Mouse (Mus musculus) right cerebral cortex, adult 2 months (tissue): ENCODE data around the gene Klf7.

Experiments used
- DNase-seq, 2 experiments: peaks; one replicate each; pipeline ENCODE4 v3.0.0; 2021 to 2022; ENCODE audit warnings: low spot score in 2 of 2

Klf7 gene

GRCm38 (mm10) chr1:64032502-64033231 lies 89.4 kb downstream of the Klf7 start:
- no peak for DNase-seq

DNA sequence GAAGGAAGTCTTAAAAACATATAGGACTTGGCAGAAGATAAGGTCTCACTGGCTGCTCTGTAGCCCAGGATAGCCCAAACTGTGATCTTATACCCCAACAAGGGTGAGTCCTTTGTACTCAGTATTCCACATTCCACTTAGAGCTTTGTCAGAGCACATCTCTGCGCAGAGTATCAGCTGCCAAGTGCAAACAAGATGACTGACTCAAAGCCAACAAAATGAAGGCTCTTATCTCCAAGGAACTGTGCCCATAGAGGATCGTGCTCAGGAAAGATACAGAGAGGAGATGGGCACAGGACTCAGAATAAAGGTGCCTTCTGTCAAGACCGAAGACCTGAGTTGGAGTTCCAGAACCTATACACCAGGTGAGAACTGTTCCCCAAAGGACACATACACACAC lies 100.1 kb downstream of the Klf7 start:
- DNase-seq: no peak

GRCm38 (mm10) chr1:64020672-64021635 lies 101.1 kb downstream of the Klf7 start:
- DNase-seq: peak in 1 of 2 experiments; percentile 34

GRCm38 (mm10) chr1:64019127-64019635 lies 102.9 kb downstream of the Klf7 start:
- DNase-seq: no peak

- DNase-seq: no peak
Measured at GRCm38 (mm10) chr1:64018466-64019077, 103.5 kb downstream of the Klf7 start.

DNA sequence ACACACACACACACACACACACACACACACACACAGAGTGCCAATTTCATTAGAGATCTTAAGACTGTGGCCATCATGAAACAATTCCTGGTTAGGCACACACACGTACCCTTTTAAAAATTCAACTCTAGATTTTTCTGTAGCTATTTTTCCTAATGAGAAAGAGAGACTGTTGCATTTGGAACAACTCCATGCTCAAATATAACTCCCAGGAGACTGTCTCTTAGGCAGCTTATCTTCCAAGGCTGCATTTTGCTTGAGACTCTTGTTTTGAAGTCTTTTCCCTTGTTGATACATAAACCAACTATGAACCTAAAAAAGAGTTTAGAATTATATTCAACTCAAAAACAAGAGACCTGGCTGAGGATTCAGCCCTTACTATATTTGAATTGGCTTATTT lies 108.0 kb downstream of the Klf7 start:
- no peak for DNase-seq

DNA sequence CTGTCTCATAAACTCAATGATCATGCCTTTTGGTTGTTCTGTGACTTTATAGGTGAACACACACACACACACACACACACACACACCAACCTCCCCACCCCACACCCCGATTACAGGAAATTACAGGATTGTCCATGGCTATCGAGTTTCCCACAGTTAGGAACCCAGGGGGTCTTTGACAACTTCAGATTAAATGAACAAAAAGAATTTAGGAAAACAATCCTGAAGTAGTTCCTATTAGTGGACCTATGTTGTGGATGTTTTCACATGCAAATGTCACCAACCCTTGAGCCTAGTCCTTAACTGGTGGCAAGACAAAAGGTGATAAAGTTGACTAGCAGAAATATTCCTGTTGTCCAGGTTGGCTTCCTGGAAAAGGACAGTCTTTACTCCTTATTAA lies 113.1 kb downstream of the Klf7 start:
- DNase-seq: no peak

GRCm38 (mm10) chr1:64008031-64008430 lies 114.1 kb downstream of the Klf7 start:
- no peak for DNase-seq

DNA sequence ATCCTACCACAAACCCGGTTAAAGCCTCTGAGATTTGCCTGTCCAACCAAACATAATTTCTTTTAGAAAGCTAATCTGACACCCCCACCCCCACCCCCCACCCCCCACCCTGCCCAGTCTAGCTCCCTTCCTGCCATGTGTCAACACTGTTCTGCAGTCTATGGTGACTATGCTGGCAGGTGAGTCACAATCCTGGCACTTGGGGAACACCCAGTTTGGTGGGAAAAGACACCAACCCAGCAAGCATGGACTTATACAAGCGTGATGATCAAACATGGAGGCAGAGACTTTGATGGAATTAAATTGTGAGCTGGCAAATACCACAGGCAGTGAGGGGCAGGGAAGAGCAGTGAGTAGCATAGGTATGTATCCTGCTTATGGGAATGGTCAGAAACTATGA lies 116.9 kb downstream of the Klf7 start:
- DNase-seq: no peak

- DNase-seq: no peak
Measured at GRCm38 (mm10) chr1:64003525-64004291, 118.4 kb downstream of the Klf7 start.

- no peak for DNase-seq
Measured at GRCm38 (mm10) chr1:64002036-64002435, 120.0 kb downstream of the Klf7 start.

DNA sequence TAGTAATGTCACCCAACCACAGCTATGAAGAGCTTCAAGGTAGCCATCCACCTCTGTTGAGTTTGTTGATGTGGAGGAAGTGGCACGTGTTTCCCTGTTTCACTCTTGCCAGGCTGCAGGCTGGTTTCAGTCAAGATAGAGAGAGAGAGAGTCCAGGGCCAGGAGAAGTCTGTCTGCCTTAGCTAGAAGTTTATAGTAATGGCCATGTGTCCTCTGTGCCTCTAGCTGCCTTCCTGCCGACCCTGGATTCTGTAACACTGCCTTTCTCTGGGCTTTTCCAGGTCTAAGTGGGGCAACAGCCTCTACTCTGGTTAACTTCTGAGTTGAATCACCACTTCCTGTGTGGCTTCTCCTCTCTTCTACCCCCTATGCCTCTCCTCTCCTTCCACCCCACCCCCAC lies 121.5 kb downstream of the Klf7 start:
- no peak for DNase-seq

DNA sequence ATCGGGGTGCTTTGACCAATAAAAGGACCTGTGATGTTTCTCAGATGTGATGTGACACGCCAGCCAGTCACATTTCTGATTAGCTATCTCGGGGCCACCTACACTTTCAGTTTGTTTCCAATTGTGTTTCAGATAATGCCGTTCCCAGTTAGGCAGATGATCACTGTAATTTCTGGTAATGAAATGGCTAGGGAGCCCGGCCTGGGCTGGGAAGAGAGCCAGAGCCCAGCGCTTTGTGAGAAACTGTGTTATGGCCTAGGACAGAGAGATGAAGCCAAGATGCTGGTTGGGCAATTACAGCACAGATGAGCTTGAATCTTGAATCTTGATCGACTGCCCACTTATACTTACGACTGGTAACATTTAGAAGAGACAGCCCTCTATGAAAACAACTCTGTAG lies 122.6 kb downstream of the Klf7 start:
- no peak for DNase-seq

- DNase-seq: no peak
Measured at GRCm38 (mm10) chr1:63998901-63999300, 123.2 kb downstream of the Klf7 start.

DNA sequence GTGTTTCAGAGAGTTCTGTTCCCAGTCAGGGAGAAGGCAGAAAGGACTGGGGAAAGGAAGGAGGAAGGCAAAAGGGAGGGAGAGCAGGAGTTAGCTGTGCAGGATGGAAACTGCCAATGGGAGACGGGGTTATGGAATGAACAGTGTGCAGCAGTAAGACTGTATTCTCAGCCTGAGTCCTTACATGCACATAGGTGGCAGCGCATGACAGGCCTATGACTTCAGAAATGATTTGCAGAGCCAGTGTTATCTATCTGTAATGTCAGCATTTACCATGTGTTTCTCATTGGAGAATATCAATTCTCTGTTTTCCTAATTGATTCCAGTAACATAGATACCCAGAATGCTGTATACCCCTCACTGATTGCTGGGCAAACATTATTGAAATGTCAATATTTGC lies 123.9 kb downstream of the Klf7 start:
- DNase-seq: no peak

DNA sequence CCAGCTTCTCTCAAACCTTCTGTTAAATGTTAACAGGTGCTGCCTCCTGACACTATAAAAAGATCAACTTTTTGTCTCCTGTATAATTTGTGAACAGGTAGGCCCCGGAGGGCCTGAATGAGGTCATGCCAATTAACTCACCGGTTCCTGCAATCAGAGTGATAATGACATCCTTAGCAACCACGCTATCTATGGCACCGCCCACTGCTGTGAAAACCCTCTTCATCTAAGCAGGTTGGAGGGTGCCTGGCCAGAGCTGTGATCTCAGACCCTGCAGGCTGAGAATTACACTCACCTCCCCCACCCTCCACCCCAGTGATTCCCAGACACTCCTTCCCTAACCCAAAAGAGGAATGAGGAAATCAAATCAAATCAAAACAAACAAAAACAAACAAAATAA lies 126.3 kb downstream of the Klf7 start:
- DNase-seq: no peak

- DNase-seq: peak in 1 of 2 experiments; percentile 36
Measured at GRCm38 (mm10) chr1:63995137-63995492, 127.0 kb downstream of the Klf7 start.

DNA sequence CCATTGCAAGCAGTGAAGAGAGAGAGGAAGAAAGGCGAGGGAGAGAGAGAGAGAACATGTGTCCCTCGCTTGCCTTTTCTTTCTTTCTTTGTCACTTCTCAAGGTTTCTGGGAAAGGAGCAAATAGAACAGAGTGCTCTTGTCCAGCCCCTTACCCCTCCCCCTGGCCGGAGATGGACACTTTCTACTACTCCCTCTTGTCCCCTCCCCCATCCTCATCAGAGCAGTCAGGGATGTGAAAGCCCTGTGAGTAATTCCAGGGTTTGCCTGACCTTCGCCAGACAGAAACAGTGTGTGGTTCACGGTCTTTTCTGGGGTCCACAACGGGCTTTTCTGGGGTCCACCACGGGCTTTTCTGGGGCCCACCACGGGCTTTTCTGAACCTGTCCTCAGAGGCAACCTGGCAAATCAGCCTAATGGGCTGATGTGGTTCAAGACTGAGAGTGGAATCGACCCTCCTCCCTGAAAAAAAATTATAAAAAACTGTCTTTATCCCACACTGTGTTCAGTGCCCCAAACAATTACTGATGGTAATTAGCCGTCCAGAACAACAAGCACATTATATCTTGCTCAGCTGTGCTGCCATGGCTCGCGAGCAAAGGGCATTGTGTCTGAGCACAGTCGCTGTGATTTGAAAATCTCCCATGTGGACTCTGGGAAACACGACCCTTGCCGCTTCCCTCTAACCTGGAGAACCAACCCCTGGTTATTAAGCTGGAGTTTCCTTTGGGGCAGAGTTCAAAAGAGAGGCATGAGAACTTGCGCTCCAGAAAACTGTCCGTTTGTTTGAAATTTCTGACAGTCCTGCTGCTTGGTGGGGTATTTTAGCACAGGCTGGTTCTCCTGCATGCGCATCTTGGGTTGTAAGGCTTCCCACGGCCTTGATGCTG lies 127.6 kb downstream of the Klf7 start:
- DNase-seq: peak in 1 of 2 experiments; percentile 47

GRCm38 (mm10) chr1:63992506-63992905 lies 129.6 kb downstream of the Klf7 start:
- DNase-seq: no peak

GRCm38 (mm10) chr1:63990416-63990815 lies 131.7 kb downstream of the Klf7 start:
- DNase-seq: no peak

DNA sequence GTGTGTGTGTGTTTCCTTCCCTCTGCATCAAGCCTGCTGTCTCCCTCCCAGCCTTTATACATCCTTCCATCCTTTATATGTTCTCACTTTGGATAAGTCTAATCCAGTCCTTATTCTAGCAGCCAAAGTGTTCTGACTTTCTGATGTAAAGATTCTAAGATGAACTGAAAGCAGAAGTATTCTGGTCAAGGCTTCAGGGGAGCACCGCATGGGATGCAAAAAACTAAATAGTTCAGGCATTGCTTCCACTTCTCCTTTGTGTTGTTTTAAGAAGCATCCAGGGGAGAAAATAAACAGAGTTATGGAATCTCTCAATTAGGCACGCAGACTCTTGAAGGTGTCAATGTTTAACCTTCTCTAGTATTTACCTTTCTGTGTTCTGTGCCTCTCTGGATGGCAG lies 141.3 kb downstream of the Klf7 start:
- no peak for DNase-seq
